Mouse (Mus musculus): ENCODE measurements around the gene Samt3.

DNA sequence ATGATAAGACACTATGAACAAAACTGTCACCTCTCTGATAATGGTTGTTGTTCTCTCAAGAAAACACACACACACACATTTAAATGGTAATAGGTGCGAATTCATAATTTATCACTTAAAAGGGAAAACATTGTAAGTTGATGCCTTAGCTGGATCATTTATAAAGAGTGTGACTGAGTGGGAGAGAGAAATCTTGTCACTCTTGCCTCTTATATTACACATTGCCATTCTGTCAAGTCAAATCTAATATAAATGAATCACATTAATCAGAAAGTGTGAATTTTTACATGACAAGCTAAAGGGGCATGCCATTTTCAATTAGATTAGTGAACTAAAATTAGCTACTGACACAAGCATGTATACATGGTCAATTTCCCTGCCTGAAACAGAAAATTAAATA is 44.7 kb downstream of the Samt3 start:
- no peak for TF ChIP-seq POLR2A (IDR thresholded peaks at IDR 0.05; ENCODE audit: low read depth, low read length)
- TF ChIP-seq CTCF (conservative IDR thresholded peaks at IDR 0.05; ENCODE audit: insufficient read depth, insufficient read length, low read depth, low read length) = no peak
